Mouse (Mus musculus): Measurements from ENCODE around the gene Mknk1. TPM values are rescaled to one million over a fixed set of nuclear protein-coding genes. Genes with fewer than 3 reads are reported as not detected.

Gene Mknk1
- 100 to 1,000 TPM in 25 of 26 experiments, 10 to 100 TPM in 1; 80.0 to 780 (median 373) TPM for total RNA-seq (2018; cell fraction: chromatin; rRNA removed)
- 100 to 1,000 TPM in 10 of 26 experiments, 10 to 100 TPM in 16; 52.2 to 151 (median 89.7) TPM for total RNA-seq (2018; cell fraction: cytosol; rRNA removed)
- total RNA-seq (2018; cell fraction: nucleus; rRNA removed): 100 to 1,000 TPM in 21 of 26 experiments, 10 to 100 TPM in 5; 56.6 to 406 (median 188) TPM
- 62.4 to 141 TPM (median 130 TPM) in 3 replicates for polyA plus RNA-seq (2018)

DNA sequence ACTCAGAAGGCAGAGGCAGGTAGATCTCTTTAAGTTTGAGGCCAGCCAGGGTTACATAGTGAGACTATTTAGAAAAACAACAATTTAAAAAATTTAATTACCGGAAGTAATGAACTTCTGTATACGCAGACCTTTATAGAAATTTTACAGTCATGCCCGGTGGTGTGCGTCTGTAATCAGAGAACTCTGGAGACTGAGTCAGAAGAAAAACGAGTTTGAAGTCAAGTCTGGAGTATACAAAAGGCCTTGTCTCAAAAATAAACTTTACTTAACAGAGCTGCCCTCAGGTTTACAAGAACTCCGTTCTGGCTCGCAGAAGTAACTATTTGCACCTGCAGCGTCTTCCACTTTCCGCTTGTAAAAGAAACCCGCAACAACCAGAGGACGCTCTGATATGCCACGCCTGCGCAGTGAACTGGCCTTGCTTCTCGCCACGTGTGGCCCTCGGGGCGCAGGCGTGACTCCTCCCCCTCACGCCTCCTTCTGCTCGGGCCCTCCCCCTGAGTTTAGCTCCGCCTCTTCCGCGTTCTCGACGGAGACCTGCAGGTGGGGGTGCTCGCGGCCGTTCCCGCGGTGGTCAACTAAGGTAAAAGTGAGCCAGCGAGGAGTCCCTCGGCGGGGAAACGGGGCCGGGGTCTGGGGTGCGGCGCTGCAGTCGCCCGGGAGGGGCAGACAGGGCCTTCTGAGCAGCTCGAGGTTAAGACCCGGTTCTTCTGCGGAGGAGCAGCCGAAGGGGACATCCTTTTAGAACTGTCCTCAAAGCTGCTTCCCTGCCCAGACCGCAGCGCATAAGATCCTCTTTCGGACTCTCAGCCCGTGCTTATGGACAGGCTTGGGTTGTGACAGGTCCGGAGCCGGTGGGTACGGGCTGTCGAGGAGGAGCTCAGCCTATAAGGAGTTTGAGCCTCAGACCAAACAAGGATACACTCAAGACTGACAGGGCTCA is at the start of gene Mknk1:
TSS of gene Mknk1 (plus strand) at position 503 of the 946 bp plus-strand sequence.
- Histone ChIP-seq H3K4me3 (ENCODE audit: inconsistent target) (peak within 1 kb of the TSS; percentile 71), H3K79me2 (ENCODE audit: inconsistent target) (peaks cover 48% of the 10 kb centered on the region), H3K36me3 (ENCODE audit: inconsistent target) (peaks cover 18% of the 10 kb centered on the region; the same call in 1 of the 2 replicates), H3K27ac (peak within 1 kb of the TSS; percentile 77)
- WGBS (ENCODE audit: missing documents): 1% methylated on average over 51 of the region's 51 CpGs

DNA sequence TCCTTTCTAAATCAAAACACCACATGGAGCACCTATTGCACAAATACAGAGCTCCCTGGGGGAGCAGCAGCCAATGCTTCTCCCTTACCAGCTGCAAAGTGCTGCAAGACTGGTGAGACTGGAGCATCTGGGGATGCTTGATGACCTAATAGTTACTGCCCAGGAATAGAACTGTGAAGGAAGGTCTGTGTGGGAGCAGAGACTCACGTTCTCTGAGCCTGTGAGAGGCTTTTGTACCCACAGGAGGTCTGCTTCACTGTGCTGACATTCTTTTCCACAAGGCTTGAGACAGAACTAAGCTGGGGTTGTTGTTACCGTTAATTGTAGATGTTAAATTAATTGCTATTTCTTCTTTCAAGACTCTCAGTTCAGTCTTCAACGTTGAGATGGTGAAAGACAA is 48.1 kb upstream of the Mknk1 start:
- Histone ChIP-seq H3K27ac (no peak overlapping the region), H3K36me3 (ENCODE audit: inconsistent target) (peaks cover 24% of the 10 kb centered on the region), H3K4me3 (ENCODE audit: inconsistent target) (no peak overlapping the region), H3K79me2 (ENCODE audit: inconsistent target) (no peaks in the 10 kb centered on the region; the same call in 1 of the 2 replicates)
- WGBS (ENCODE audit: missing documents): 97% methylated on average over 3 of the region's 3 CpGs

DNA sequence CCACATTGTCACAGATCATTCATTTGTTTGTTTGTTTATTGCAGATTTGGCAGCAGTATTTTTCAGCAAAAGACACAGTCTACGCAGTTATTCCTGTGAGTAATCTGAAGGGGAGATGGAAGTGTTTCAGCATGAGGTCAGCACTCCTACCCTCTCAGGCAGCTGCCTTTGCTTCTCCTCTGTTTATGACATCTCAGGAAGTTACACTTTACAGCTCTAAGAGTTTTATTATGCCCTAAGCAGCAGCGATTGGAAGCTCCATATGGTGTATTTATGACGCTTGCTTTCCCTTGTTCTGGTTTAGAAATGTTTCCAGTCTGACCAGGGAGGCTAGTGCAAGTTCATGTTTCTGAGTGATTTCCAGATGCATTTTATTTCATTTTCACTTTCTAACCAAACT is 43.6 kb upstream of the Mknk1 start:
- Histone ChIP-seq H3K36me3 (ENCODE audit: inconsistent target) (peaks cover 49% of the 10 kb centered on the region), H3K4me3 (ENCODE audit: inconsistent target) (no peak overlapping the region), H3K27ac (no peak overlapping the region), H3K79me2 (ENCODE audit: inconsistent target) (no peaks in the 10 kb centered on the region)
- WGBS (ENCODE audit: missing documents): 96% methylated on average over 3 of the region's 3 CpGs

DNA sequence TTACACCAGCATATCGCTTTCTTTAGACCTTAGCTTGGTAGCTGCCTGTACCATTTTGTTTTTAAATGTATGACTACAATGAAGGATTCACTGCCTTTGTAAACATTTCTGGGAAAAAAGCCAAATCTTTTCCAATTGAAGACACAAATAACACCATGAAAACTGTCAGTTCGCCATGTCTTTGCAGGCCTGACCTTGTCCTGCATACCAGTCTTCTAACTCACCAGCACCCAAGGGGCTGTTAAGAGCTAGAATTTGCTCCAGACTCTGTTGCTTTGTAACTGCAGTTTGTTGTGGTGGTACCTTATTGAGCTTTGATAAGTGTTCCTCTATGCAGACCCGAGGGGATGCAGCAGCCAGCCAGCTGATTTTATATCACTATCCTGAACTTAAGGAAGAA is 39.0 kb upstream of the Mknk1 start:
- Histone ChIP-seq H3K4me3 (ENCODE audit: inconsistent target) (no peak overlapping the region), H3K36me3 (ENCODE audit: inconsistent target) (peaks cover 38% of the 10 kb centered on the region), H3K27ac (no peak overlapping the region), H3K79me2 (ENCODE audit: inconsistent target) (no peaks in the 10 kb centered on the region)
- WGBS (ENCODE audit: missing documents): 90% methylated on average over 3 of the region's 3 CpGs

GRCm38 (mm10) chr4:115812326-115812725 is 26.7 kb upstream of the Mknk1 start:
- Histone ChIP-seq H3K27ac (no peak overlapping the region), H3K36me3 (ENCODE audit: inconsistent target) (peaks cover 6% of the 10 kb centered on the region; the same call in 1 of the 2 replicates)
- WGBS (ENCODE audit: missing documents): 75% methylated on average over 2 of the region's 4 CpGs

GRCm38 (mm10) chr4:115815606-115816005 is 23.4 kb upstream of the Mknk1 start:
- H3K27ac ChIP-seq: no peak overlapping the region
- H3K36me3 ChIP-seq (ENCODE audit: inconsistent target): peaks cover 6% of the 10 kb centered on the region; the same call in 1 of the 2 replicates
- 95% methylated on average over 5 of the region's 5 CpGs for WGBS (ENCODE audit: missing documents)
- no peak overlapping the region for H3K4me3 ChIP-seq (ENCODE audit: inconsistent target)
- H3K79me2 ChIP-seq (ENCODE audit: inconsistent target): no peaks in the 10 kb centered on the region

More at GRCm38 (mm10) chr4:115812326-115812725, 26.7 kb upstream of the Mknk1 start:
- H3K4me3 ChIP-seq (ENCODE audit: inconsistent target): no peak overlapping the region
- no peaks in the 10 kb centered on the region for H3K79me2 ChIP-seq (ENCODE audit: inconsistent target)

DNA sequence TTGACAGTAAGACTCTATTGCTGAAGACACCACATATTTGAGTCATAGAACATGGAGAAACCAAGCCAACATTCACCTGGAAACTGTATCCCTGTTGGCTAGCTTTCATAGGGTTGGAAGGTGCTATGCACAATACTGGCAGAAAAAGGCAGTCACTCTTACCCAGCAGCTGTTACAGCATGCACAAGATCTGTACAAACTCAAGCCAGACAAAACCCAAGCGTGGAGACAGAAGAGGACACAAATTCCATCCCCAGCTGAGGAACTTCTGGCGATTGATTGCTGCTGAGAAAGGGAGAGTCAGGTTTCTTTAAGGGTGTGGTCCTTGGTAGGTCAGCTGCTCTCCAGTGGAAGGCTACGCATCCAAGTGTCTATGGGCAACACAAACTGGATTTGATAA is 18.8 kb upstream of the Mknk1 start:
- WGBS (ENCODE audit: missing documents): 96% methylated on average over 3 of the region's 3 CpGs
- no peaks in the 10 kb centered on the region for H3K36me3 ChIP-seq (ENCODE audit: inconsistent target)
- H3K4me3 ChIP-seq (ENCODE audit: inconsistent target): no peak overlapping the region
- no peaks in the 10 kb centered on the region for H3K79me2 ChIP-seq (ENCODE audit: inconsistent target)
- H3K27ac ChIP-seq: no peak overlapping the region

DNA sequence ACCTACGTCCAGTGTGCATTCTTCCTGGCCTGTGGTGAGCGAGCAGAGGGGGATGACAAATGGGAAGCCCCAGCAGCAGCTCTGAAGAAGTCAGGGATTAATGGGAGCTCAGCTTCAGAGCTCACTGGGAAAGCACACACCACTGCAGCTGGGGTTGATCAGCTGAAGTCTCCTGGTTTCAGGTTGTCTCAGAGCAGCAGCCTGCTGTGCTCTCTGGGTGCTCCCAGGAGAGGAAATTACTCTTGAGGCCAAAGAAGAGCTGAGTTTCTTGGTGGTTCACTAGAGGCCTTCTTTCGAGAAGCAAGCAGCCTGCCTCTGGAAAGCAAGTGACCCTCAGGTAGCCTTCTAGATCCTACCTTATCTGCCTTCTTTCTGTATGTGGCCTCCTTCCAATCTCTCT is 18.1 kb upstream of the Mknk1 start:
- no peak overlapping the region for H3K27ac ChIP-seq
- no peak overlapping the region for H3K4me3 ChIP-seq (ENCODE audit: inconsistent target)
- H3K79me2 ChIP-seq (ENCODE audit: inconsistent target): no peaks in the 10 kb centered on the region
- no peaks in the 10 kb centered on the region for H3K36me3 ChIP-seq (ENCODE audit: inconsistent target)
- 94% methylated on average over 3 of the region's 3 CpGs for WGBS (ENCODE audit: missing documents)

GRCm38 (mm10) chr4:115821431-115821830 is 17.6 kb upstream of the Mknk1 start:
- Histone ChIP-seq H3K36me3 (ENCODE audit: inconsistent target) (no peaks in the 10 kb centered on the region), H3K79me2 (ENCODE audit: inconsistent target) (no peaks in the 10 kb centered on the region), H3K4me3 (ENCODE audit: inconsistent target) (no peak overlapping the region), H3K27ac (no peak overlapping the region)

DNA sequence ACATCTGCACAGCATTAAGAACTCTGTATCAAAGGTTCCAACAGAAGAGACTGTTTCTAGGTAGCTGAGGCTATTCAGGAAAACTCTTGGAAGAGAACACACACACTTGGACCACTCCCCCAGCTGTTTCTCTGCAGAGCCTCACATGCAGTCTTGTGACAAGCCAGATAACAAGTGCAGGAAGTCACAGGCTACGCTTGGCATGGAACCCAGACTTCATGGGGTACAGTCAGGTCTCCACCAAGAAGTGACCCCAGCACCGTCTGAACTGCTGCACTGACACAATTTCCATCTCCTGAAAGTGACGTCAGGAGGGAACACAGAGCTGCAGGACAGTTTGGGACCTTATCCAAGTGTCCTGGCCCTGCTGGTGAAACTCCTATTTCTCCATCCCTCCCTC is 17.1 kb upstream of the Mknk1 start:
- Histone ChIP-seq H3K27ac (no peak overlapping the region), H3K4me3 (ENCODE audit: inconsistent target) (no peak overlapping the region), H3K79me2 (ENCODE audit: inconsistent target) (no peaks in the 10 kb centered on the region), H3K36me3 (ENCODE audit: inconsistent target) (no peaks in the 10 kb centered on the region)
- WGBS (ENCODE audit: missing documents): 82% methylated on average over 3 of the region's 3 CpGs

GRCm38 (mm10) chr4:115824178-115824577 is 14.8 kb upstream of the Mknk1 start:
- 90% methylated on average over 2 of the region's 2 CpGs for WGBS (ENCODE audit: missing documents)
- H3K27ac ChIP-seq: peak overlapping the region; percentile 87
- H3K36me3 ChIP-seq (ENCODE audit: inconsistent target): no peaks in the 10 kb centered on the region
- H3K4me3 ChIP-seq (ENCODE audit: inconsistent target): no peak overlapping the region
- H3K79me2 ChIP-seq (ENCODE audit: inconsistent target): peaks cover 9% of the 10 kb centered on the region

DNA sequence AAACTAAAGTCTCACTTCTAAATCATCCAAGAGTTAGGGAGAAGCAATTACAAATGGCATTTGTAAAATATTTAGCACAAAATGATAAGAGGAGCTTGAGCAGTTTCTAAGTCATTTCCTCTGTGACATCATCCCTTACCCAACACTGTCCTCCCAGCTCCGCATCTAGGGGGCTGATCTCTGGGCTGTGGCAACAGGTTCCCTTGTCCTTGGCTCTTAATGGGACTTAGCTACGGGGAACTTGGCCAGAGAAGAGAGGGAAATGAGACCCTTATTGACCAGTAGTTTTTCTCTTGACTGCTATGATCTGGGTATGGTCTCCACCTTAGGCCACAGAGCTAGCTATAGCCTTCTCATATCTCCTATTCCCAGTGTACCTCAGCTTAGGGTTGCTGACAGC is 13.7 kb upstream of the Mknk1 start:
- Histone ChIP-seq H3K79me2 (ENCODE audit: inconsistent target) (peaks cover 20% of the 10 kb centered on the region), H3K4me3 (ENCODE audit: inconsistent target) (no peak overlapping the region), H3K27ac (peak overlapping the region; percentile 87), H3K36me3 (ENCODE audit: inconsistent target) (no peaks in the 10 kb centered on the region)
- WGBS (ENCODE audit: missing documents): 7% methylated on average over 2 of the region's 2 CpGs

DNA sequence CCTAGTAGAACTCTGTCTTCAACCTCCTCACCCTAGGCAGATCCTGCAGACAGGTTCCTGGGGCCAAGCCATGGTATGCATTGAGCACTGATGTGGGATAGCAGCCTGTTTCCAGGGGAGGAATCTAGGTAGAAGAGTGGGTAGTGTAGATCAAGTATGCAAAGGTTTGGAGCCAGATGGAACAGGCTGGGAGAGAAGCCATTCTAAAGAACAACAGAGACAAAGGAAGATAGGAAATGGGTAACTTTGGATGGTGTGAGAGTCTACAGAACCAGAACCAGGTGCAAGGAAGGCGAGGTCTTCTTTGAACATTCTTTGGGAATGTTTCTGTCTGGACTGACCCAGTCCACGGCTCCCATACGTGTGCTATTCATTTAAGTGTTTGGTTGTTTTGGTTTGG is 11.9 kb upstream of the Mknk1 start:
- Histone ChIP-seq H3K4me3 (ENCODE audit: inconsistent target) (no peak overlapping the region), H3K27ac (peak overlapping the region; percentile 73), H3K79me2 (ENCODE audit: inconsistent target) (peaks cover 38% of the 10 kb centered on the region)

DNA sequence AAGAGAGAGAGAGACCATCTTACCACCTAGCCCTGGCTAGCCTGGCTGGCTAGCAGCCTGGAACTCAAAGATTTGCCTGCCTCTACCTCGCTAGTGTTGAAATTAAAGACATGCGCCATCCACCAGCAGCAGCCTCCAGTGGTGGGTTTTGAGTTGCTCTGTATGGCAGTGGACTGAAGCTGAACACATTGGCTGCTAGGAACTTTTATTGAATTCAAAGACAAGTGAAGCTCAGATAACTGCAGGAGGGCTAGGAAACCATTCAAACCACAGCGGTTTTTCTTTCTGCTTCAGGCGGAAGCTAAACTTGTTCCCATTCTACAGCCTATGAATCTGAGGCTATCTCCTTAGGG is 11.5 kb upstream of the Mknk1 start:
- peaks cover 13% of the 10 kb centered on the region for H3K36me3 ChIP-seq (ENCODE audit: inconsistent target)
- peak overlapping the region; percentile 73 for H3K27ac ChIP-seq
- peak overlapping the region; percentile 53 for H3K4me3 ChIP-seq (ENCODE audit: inconsistent target)
- whole genome bisulfite sequencing (ENCODE audit: missing documents): 14% methylated on average over 4 of the region's 4 CpGs
- peaks cover 42% of the 10 kb centered on the region for H3K79me2 ChIP-seq (ENCODE audit: inconsistent target)

More for the DNA sequence above, 11.9 kb upstream of the Mknk1 start:
- 85% methylated on average over 3 of the region's 3 CpGs for WGBS (ENCODE audit: missing documents)
- peaks cover 9% of the 10 kb centered on the region for H3K36me3 ChIP-seq (ENCODE audit: inconsistent target)

All from macrophage (primary cell).